Mouse (Mus musculus): ENCODE results near the gene Klf13.

GRCm38 (mm10) chr7:63882739-63883138 is 56.0 kb downstream of the Klf13 start:
- TF ChIP-seq MYOD1 (IDR thresholded peaks at IDR 0.05; ENCODE audit: control insufficient read depth in 1 of 3, insufficient read length in 2 of 3, low read depth in 2 of 3) (no peak), POLR2A (IDR thresholded peaks at IDR 0.05; ENCODE audit: insufficient read length, low read depth) (no peak), TCF12 (IDR thresholded peaks at IDR 0.05; ENCODE audit: insufficient read depth, poor library complexity, severe bottlenecking) (no peak), SRF (IDR thresholded peaks at IDR 0.05; ENCODE audit: control insufficient read depth, insufficient read length, low read depth) (no peak), CEBPB (IDR thresholded peaks at IDR 0.05; ENCODE audit: insufficient read depth, poor library complexity, severe bottlenecking) (no peak), USF1 (IDR thresholded peaks at IDR 0.05; ENCODE audit: low read depth) (no peak), MAX (IDR thresholded peaks at IDR 0.05; ENCODE audit: low read depth) (no peak), REST (IDR thresholded peaks at IDR 0.05; ENCODE audit: insufficient read depth, insufficient read length) (no peak), TCF3 (IDR thresholded peaks at IDR 0.05; ENCODE audit: insufficient read length, low read depth) (no peak)

Measured in myocyte (in vitro differentiated cells).